Mouse (Mus musculus) liver, adult 10 weeks (tissue): ENCODE data around the gene Plet1. TPM values are rescaled to one million over a fixed set of nuclear protein-coding genes. Genes with fewer than 3 reads are reported as not detected.

Source experiments
- polyA plus RNA-seq: library from polyadenylated mRNA; stranded (reverse); fragments of 350-450 nt; fragmentation: Illumina TruSeq; extraction: RNeasy Lipid Tissue Mini Kit (QIAGEN cat#74804); gene quantifications from one replicate; pipeline ENCODE4 v1.2.3, GENCODE M21; 2014; ENCODE audit warnings: low read depth, low replicate concordance

Plet1 gene
- polyA plus RNA-seq: 2.0 TPM

GRCm38 (mm10) chr9:50494311-50494710 is at the start of gene Plet1:
TSS of gene Plet1 (plus strand) at chr9:50494525.

GRCm38 (mm10) chr9:50528293-50528892 is 34.1 kb downstream of the Plet1 start, which contains the start of gene Pts:
TSS of gene Pts (minus strand) at chr9:50528724.

GRCm38 (mm10) chr9:50554241-50555093 is 60.1 kb downstream of the Plet1 start, which contains the start of gene Il18:
TSS of gene Il18 (plus strand) at chr9:50554827.

GRCm38 (mm10) chr9:50555094-50555446 is 60.7 kb downstream of the Plet1 start, which contains the start of gene Bco2:
TSS of gene Bco2 (minus strand) at chr9:50555181.

Other genes starting within 250 kb of the Plet1 start
- gene Rpl10-ps3, start 149.6 kb upstream of the Plet1 start, polyA plus RNA-seq: 74.2 TPM
- 132 TPM for gene Pts, start 34.2 kb downstream of the Plet1 start, polyA plus RNA-seq
- gene Il18, start 60.3 kb downstream of the Plet1 start, polyA plus RNA-seq: 92.4 TPM
- 31.7 TPM for gene Bco2, start 60.7 kb downstream of the Plet1 start, polyA plus RNA-seq
- 6.3 TPM for gene Tex12, start 66.8 kb downstream of the Plet1 start, polyA plus RNA-seq
- 263 TPM for gene Sdhd, start 109.3 kb downstream of the Plet1 start, polyA plus RNA-seq
- gene Timm8b, start 109.4 kb downstream of the Plet1 start, polyA plus RNA-seq: 69.1 TPM
- gene Pih1d2, start 122.8 kb downstream of the Plet1 start, polyA plus RNA-seq: 1.2 TPM
- gene Nkapd1, start 122.9 kb downstream of the Plet1 start, polyA plus RNA-seq: 32.2 TPM
- gene Dlat, start 165.3 kb downstream of the Plet1 start, polyA plus RNA-seq: 70.5 TPM
- gene Dixdc1, start 245.0 kb downstream of the Plet1 start, polyA plus RNA-seq: 14.7 TPM